Mouse (Mus musculus): ENCODE measurements around the gene Slc16a1. TPM values are rescaled to one million over a fixed set of nuclear protein-coding genes. Genes with fewer than 3 reads are reported as not detected.
A peak's percentile ranks its signal among the peaks of the same experiment; 100 is the strongest.
"Not testable (repeated sequence)": the region's sequence is repeated elsewhere in the genome, so short reads cannot be mapped to it uniquely, and the experiment has no call there.

Slc16a1 gene
- total and polyA plus RNA-seq, 2 experiments from 2014 or later: 104 to 213 TPM

DNA sequence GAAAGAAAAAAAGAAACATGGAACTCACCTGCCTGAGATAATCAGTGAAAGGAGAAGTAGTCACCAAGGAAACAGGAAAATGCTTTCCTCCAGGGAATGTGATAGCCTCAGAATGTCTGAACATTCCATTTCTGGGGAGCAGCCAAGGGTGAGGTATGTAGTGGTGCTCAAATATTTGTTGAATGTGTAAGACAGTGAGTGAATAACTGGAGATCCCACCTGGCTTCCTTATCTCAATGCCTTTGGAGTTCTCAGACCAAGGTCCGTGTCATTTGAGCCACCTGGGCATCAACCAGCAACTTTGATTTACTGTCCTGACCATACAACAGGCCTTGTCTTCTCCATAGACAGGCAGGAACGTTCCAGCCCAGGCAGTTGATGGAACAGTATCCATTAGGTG is 68.0 kb downstream of the Slc16a1 start:
- no peaks in the 10 kb centered on the region for H3K27me3 ChIP-seq (ENCODE audit: control insufficient read depth, insufficient read depth, low read length)
- DNase-seq (ENCODE audit: low spot score) (no peak), ATAC-seq (ENCODE audit: insufficient read depth, low read depth) (no peak)
- no peaks in the 10 kb centered on the region for H3K36me3 ChIP-seq (replicated peaks; ENCODE audit: control insufficient read depth, insufficient read depth, low read length)
- no peak for TF ChIP-seq CTCF (IDR thresholded peaks at IDR 0.05; ENCODE audit: low read depth)
- no peak for TF ChIP-seq EP300 (IDR thresholded peaks at IDR 0.05; ENCODE audit: low read depth)
- no peaks in the 10 kb centered on the region for H3K9me3 ChIP-seq (replicated peaks; ENCODE audit: control insufficient read depth, low read length)
- peaks cover 10% of the 10 kb centered on the region; the same call in 1 of the 2 replicates for H3K4me1 ChIP-seq (ENCODE audit: control insufficient read depth, insufficient read depth)
- no peak overlapping the region for H3K4me2 ChIP-seq (ENCODE audit: low read depth, low read length)
- 70% methylated on average over 2 of the region's 2 CpGs for WGBS
- H3K9ac ChIP-seq (replicated peaks; ENCODE audit: low read depth, low read length): no peak overlapping the region
- no peak overlapping the region for H3K27ac ChIP-seq (ENCODE audit: low read depth)
- no peak overlapping the region for H3K4me3 ChIP-seq (ENCODE audit: low read depth, low read length)

DNA sequence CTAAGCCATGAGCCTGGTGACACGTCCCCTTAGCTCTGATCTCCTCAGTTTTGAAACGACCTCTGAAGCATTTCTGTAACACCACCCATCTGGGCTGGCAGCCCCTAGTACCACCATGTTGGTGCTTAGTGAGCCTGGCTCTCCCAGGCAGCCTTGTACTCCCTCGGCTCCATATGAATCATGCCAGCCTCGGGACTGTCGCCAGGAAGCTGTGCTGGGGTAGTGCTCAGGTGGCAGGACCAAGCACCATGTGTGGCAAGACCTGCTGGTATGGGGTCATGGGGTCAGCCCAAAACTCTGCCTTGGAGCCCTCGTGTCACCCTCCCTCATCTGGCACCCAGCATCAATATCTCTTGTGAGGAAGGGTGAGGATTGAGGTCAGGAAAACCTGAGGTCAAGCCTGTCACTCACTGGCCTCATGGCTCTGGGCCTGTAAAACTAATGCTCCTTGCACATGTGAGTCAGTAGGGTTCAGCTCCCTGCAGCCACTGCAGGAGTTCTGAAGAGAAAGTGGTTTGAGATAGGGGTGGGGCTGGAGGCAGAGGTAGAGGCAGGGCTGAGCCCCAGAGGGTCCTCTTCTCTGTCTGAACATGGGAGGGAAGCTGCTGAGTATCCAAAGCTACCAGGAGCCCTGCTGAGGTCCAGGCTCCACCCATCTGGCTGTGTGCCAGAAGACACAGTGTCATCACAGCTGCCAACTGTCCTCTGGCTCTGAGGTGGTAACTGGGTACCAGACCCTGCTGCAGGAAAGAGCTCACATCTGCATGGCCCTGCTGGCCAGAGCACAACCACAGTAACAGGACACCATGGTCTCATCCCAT is 68.7 kb downstream of the Slc16a1 start:
- not testable (repeated sequence) for H3K4me2 ChIP-seq (ENCODE audit: low read depth, low read length); H3K9me3 ChIP-seq (replicated peaks; ENCODE audit: control insufficient read depth, low read length); H3K4me3 ChIP-seq (ENCODE audit: low read depth, low read length); H3K27ac ChIP-seq (ENCODE audit: low read depth); H3K27me3 ChIP-seq (ENCODE audit: control insufficient read depth, insufficient read depth, low read length); H3K36me3 ChIP-seq (replicated peaks; ENCODE audit: control insufficient read depth, insufficient read depth, low read length); H3K9ac ChIP-seq (replicated peaks; ENCODE audit: low read depth, low read length); DNase-seq (ENCODE audit: low spot score)
- 61% methylated on average over 6 of the region's 6 CpGs for WGBS
- peaks cover 10% of the 10 kb centered on the region; the same call in 1 of the 2 replicates for H3K4me1 ChIP-seq (ENCODE audit: control insufficient read depth, insufficient read depth)
- ATAC-seq (ENCODE audit: insufficient read depth, low read depth): 0 out of 2 replicates have a peak, but pooled peaks have one; percentile 32

- not testable (repeated sequence) for H3K27me3 ChIP-seq (ENCODE audit: control insufficient read depth, insufficient read depth, low read length); H3K9me3 ChIP-seq (replicated peaks; ENCODE audit: control insufficient read depth, low read length); H3K4me3 ChIP-seq (ENCODE audit: low read depth, low read length); DNase-seq (ENCODE audit: low spot score); ATAC-seq (ENCODE audit: insufficient read depth, low read depth); H3K9ac ChIP-seq (replicated peaks; ENCODE audit: low read depth, low read length); H3K4me2 ChIP-seq (ENCODE audit: low read depth, low read length); H3K27ac ChIP-seq (ENCODE audit: low read depth); H3K36me3 ChIP-seq (replicated peaks; ENCODE audit: control insufficient read depth, insufficient read depth, low read length)
- H3K4me1 ChIP-seq (ENCODE audit: control insufficient read depth, insufficient read depth): peaks cover 10% of the 10 kb centered on the region; the same call in 1 of the 2 replicates
- WGBS: 40% methylated on average over 1 of the region's 1 CpGs
Measured at GRCm38 (mm10) chr3:104707772-104708144, 69.3 kb downstream of the Slc16a1 start.

Other genes with a start within 250 kb of the Slc16a1 start
- gene Lrig2, start 126.8 kb upstream of the Slc16a1 start, total RNA-seq (2014; rRNA removed; ENCODE audit: low replicate concordance): 18.7 TPM in 2 replicates
- gene Lrig2, start 126.8 kb upstream of the Slc16a1 start, polyA plus RNA-seq (2015; fragmentation: Nextera tagmentation; extraction: Ambion mirVana): 7.2 and 7.4 TPM in 2 replicates
- 49.4 and 84.0 TPM in 2 replicates for gene Ppm1j, start 142.4 kb downstream of the Slc16a1 start, total RNA-seq (2014; rRNA removed; ENCODE audit: low replicate concordance)
- gene Ppm1j, start 142.4 kb downstream of the Slc16a1 start, polyA plus RNA-seq (2015; fragmentation: Nextera tagmentation; extraction: Ambion mirVana): 59.0 and 67.8 TPM in 2 replicates
- gene Fam19a3, start 143.2 kb downstream of the Slc16a1 start, total RNA-seq (2014; rRNA removed; ENCODE audit: low replicate concordance): 0.77 and 1.1 TPM in 2 replicates
- 1.1 TPM in 2 replicates for gene Fam19a3, start 143.2 kb downstream of the Slc16a1 start, polyA plus RNA-seq (2015; fragmentation: Nextera tagmentation; extraction: Ambion mirVana)
- 165 and 170 TPM in 2 replicates for gene Rhoc, start 149.7 kb downstream of the Slc16a1 start, total RNA-seq (2014; rRNA removed; ENCODE audit: low replicate concordance)
- 165 and 170 TPM in 2 replicates for gene Rhoc, start 149.7 kb downstream of the Slc16a1 start, polyA plus RNA-seq (2015; fragmentation: Nextera tagmentation; extraction: Ambion mirVana)
- 19.9 and 20.2 TPM in 2 replicates for gene Mov10, start 179.9 kb downstream of the Slc16a1 start, total RNA-seq (2014; rRNA removed; ENCODE audit: low replicate concordance)
- gene Mov10, start 179.9 kb downstream of the Slc16a1 start, polyA plus RNA-seq (2015; fragmentation: Nextera tagmentation; extraction: Ambion mirVana): 13.2 and 14.0 TPM in 2 replicates
- gene St7l, start 225.3 kb downstream of the Slc16a1 start, total RNA-seq (2014; rRNA removed; ENCODE audit: low replicate concordance): 11.6 and 14.2 TPM in 2 replicates
- gene St7l, start 225.3 kb downstream of the Slc16a1 start, polyA plus RNA-seq (2015; fragmentation: Nextera tagmentation; extraction: Ambion mirVana): 22.0 and 23.7 TPM in 2 replicates
- gene Capza1, start 225.8 kb downstream of the Slc16a1 start, total RNA-seq (2014; rRNA removed; ENCODE audit: low replicate concordance): 141 and 143 TPM in 2 replicates
- 95.5 and 98.4 TPM in 2 replicates for gene Capza1, start 225.8 kb downstream of the Slc16a1 start, polyA plus RNA-seq (2015; fragmentation: Nextera tagmentation; extraction: Ambion mirVana)